Comparison of ENCODE assay signal across 9 mouse cellular contexts in the genomic region with DNA sequence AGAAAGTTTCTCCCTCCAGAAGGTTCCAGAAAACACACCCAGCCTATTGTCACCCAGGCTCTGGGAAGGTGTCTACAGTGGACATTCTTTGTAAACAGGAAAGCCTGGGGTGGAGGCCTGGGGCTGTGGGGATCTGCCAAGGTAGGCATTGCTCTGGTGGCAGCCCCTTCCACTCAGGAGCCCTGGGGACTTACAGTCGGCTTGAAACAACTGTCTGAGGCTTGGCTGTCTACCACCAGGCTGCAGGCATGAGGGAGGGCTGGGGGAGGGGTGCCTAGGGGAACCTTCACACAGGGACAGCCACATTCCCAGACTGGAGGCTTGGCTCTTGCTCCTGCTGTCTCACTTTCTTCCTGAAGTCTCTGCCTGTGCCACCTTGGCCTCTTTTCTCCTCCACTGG. TPM values are rescaled to one million over a fixed set of nuclear protein-coding genes. Genes with fewer than 3 reads are reported as not detected.
A peak's percentile ranks its signal among the peaks of the same experiment; 100 is the strongest.
DNase-seq lines count a peak whose midpoint lies in the region; ATAC-seq and TF ChIP-seq lines count a peak whose summit lies in the region.
"Had no signal": no experiment of that assay in that cellular context is flagged by ENCODE, and none has a peak within 500 bp of the region (broad histone marks: within the 10 kb centered on the region; RNA-seq: fewer than 3 reads in every experiment).

No protein-coding gene starts in this region.

- WGBS in forebrain, embryonic 11.5 days: 17% methylated on average over 1 of the region's 1 CpGs
- WGBS in forebrain, postnatal 0 days: 0% methylated on average over 1 of the region's 1 CpGs
- WGBS in heart, adult 2 months: 5% methylated on average over 1 of the region's 1 CpGs
- 0% methylated on average over 1 of the region's 1 CpGs for WGBS in limb, embryonic 10.5 days

- TF ChIP-seq CTCF in forebrain, postnatal 0 days (IDR thresholded peaks at IDR 0.05; ENCODE audit: low read depth): no peak
- TF ChIP-seq CTCF in heart, adult 2 months (IDR thresholded peaks at IDR 0.05): no peak

- DNase-seq in forebrain, embryonic 11.5 days (ENCODE audit: low spot score): peak; percentile 61
- no peak for DNase-seq in forebrain, postnatal 0 days
- DNase-seq in 3134 (ENCODE audit: extremely low read depth, insufficient read length, low spot score): peak; percentile 39
- DNase-seq in heart, adult 2 months: peak; percentile 50 to 52
- peak; percentile 48 for DNase-seq in limb, embryonic 10.5 days (ENCODE audit: low spot score)
- no peak for DNase-seq in thymus, postnatal 0 days (ENCODE audit: low spot score)
- DNase-seq in spleen, postnatal 4 days (ENCODE audit: low spot score in 2 of 2): no peak

- H3K9me3 ChIP-seq in forebrain, embryonic 11.5 days (ENCODE audit: control insufficient read depth, low read length): no peaks in the 10 kb centered on the region
- no peaks in the 10 kb centered on the region for H3K9me3 ChIP-seq in forebrain, postnatal 0 days (ENCODE audit: low read length)
- H3K9me3 ChIP-seq in limb, embryonic 10.5 days (replicated peaks): no peaks in the 10 kb centered on the region

- H3K36me3 ChIP-seq in forebrain, embryonic 11.5 days (ENCODE audit: control insufficient read depth, insufficient read depth, low read length): no peaks in the 10 kb centered on the region; the same call in 1 of the 2 replicates
- no peaks in the 10 kb centered on the region for H3K36me3 ChIP-seq in forebrain, postnatal 0 days (ENCODE audit: insufficient read depth)
- no peaks in the 10 kb centered on the region for H3K36me3 ChIP-seq in heart, adult 2 months (ENCODE audit: control insufficient read depth, insufficient read depth, low read length)
- H3K36me3 ChIP-seq in limb, embryonic 10.5 days: peaks cover 23% of the 10 kb centered on the region

- no peak overlapping the region for H3K4me3 ChIP-seq in forebrain, embryonic 11.5 days (ENCODE audit: low read depth, low read length)
- no peak overlapping the region for H3K4me3 ChIP-seq in forebrain, postnatal 0 days (ENCODE audit: low read depth, low read length)
- no peak overlapping the region for H3K4me3 ChIP-seq in heart, adult 2 months
- 0 out of 2 replicates have a peak overlapping the region, but pooled peaks have one; percentile 6 for H3K4me3 ChIP-seq in limb, embryonic 10.5 days
- H3K4me3 ChIP-seq: myocyte had no signal

- no peak overlapping the region for H3K4me2 ChIP-seq in forebrain, embryonic 11.5 days (ENCODE audit: low read depth, low read length, severe bottlenecking)
- no peak overlapping the region for H3K4me2 ChIP-seq in forebrain, postnatal 0 days (ENCODE audit: low read depth)

- H3K27me3 ChIP-seq in forebrain, embryonic 11.5 days (ENCODE audit: control insufficient read depth, insufficient read depth, low read length): no peaks in the 10 kb centered on the region
- H3K27me3 ChIP-seq in forebrain, postnatal 0 days (ENCODE audit: insufficient read depth, low read length): no peaks in the 10 kb centered on the region
- no peaks in the 10 kb centered on the region for H3K27me3 ChIP-seq in heart, adult 2 months (ENCODE audit: control insufficient read depth, insufficient read depth, low read length)
- no peaks in the 10 kb centered on the region for H3K27me3 ChIP-seq in limb, embryonic 10.5 days (ENCODE audit: low read depth, poor library complexity, severe bottlenecking)

- peaks cover 11% of the 10 kb centered on the region for H3K79me2 ChIP-seq in heart, adult 2 months (replicated peaks; ENCODE audit: control insufficient read depth, insufficient read depth, low read length)

- intact Hi-C loops in heart, adult 2 months (cut with DNase I): loop anchor here (2.0 kb wide), 2 partner anchors 24 to 58 kb away; partner anchors contain the start of gene Rxra

- ATAC-seq in forebrain, embryonic 11.5 days (replicated peaks; ENCODE audit: low FRiP score): no peak
- ATAC-seq in forebrain, postnatal 0 days: no peak
- no peak for ATAC-seq in megakaryocyte progenitor cell, adult 5-6 weeks (replicated peaks; ENCODE audit: poor library complexity)

- H3K27ac ChIP-seq in forebrain, embryonic 11.5 days (ENCODE audit: low read depth, low read length): no peak overlapping the region
- no peak overlapping the region for H3K27ac ChIP-seq in forebrain, postnatal 0 days (ENCODE audit: low read depth, low read length)
- peak overlapping the region; percentile 83 for H3K27ac ChIP-seq in heart, adult 2 months
- peak overlapping the region; percentile 67 for H3K27ac ChIP-seq in limb, embryonic 10.5 days

- no peak for TF ChIP-seq EP300 in heart, adult 2 months (IDR thresholded peaks at IDR 0.05; ENCODE audit: insufficient read depth, low read depth, low read length)

- TF ChIP-seq POLR2A in heart, adult 2 months (IDR thresholded peaks at IDR 0.05; ENCODE audit: insufficient read depth, low read depth, low read length): no peak

- H3K4me1 ChIP-seq in forebrain, embryonic 11.5 days (replicated peaks; ENCODE audit: control insufficient read depth, insufficient read depth, low read length): peaks cover under 1% of the 10 kb centered on the region; the same call in 1 of the 2 replicates
- H3K4me1 ChIP-seq in forebrain, postnatal 0 days (ENCODE audit: insufficient read depth): no peaks in the 10 kb centered on the region
- peaks cover 41% of the 10 kb centered on the region for H3K4me1 ChIP-seq in heart, adult 2 months (ENCODE audit: control insufficient read depth, insufficient read depth, low read length)
- H3K4me1 ChIP-seq in limb, embryonic 10.5 days: peaks cover 62% of the 10 kb centered on the region

- H3K9ac ChIP-seq in forebrain, embryonic 11.5 days (ENCODE audit: low read length): no peak overlapping the region
- no peak overlapping the region for H3K9ac ChIP-seq in forebrain, postnatal 0 days
- peak overlapping the region; percentile 9; the same call in 1 of the 2 replicates for H3K9ac ChIP-seq in heart, adult 2 months (ENCODE audit: low read depth, low read length)

RNA-seq across cellular contexts. Expression of gene Rxra, which starts 58.1 kb away (rescaled TPM):
- polyA plus RNA-seq in forebrain, embryonic 11.5 days (2014; fragmentation: Nextera tagmentation; extraction: Ambion mirVana): 6.5 and 6.9 TPM in 2 replicates
- 9.4 and 19.3 TPM in 2 replicates for total RNA-seq in forebrain, postnatal 0 days (2014; rRNA removed)
- 1.7 and 2.1 TPM in 2 replicates for polyA plus RNA-seq in forebrain, postnatal 0 days (2015; fragmentation: Nextera tagmentation; extraction: Ambion mirVana)
- total RNA-seq in heart, adult 2 months (2021): 10 to 100 TPM; 45.1 to 52.0 TPM
- 42.7 and 52.6 TPM in 2 replicates for polyA plus RNA-seq in heart, adult 2 months (2012; rRNA removed)
- polyA plus RNA-seq in limb, embryonic 10.5 days (2016; fragmentation: Nextera tagmentation; extraction: Ambion mirVana): 8.7 and 10.9 TPM in 2 replicates
- polyA plus RNA-seq in thymus, postnatal 0 days (2015; fragmentation: Nextera tagmentation; extraction: Ambion mirVana): 5.1 and 5.5 TPM in 2 replicates
- total RNA-seq in megakaryocyte progenitor cell, adult 5-6 weeks (2015): 1.1 and 1.2 TPM in 2 replicates
- 1.9 and 2.5 TPM in 2 replicates for total RNA-seq in megakaryocyte progenitor cell, adult 5-6 weeks (2017)

Comparison
In these comparisons a context has a peak if more than half of its experiments do, and no peak if none do; other contexts are left out.
1. DNase-seq: peak in forebrain, embryonic 11.5 days (single experiment), 3134 (single experiment), heart, adult 2 months (2 of 2) and limb, embryonic 10.5 days (single experiment); none in forebrain, postnatal 0 days (single experiment), thymus, postnatal 0 days (single experiment) and spleen, postnatal 4 days (0 of 2).
2. H3K27ac ChIP-seq: peak in heart, adult 2 months (single experiment) and limb, embryonic 10.5 days (single experiment); none in forebrain, embryonic 11.5 days (single experiment) and forebrain, postnatal 0 days (single experiment).